Mouse (Mus musculus) kidney, postnatal 0 days (tissue): Measurements from ENCODE around the gene Shroom3. TPM values are rescaled to one million over a fixed set of nuclear protein-coding genes. Genes with fewer than 3 reads are reported as not detected.

Experiments
- ATAC-seq: fragments of 200-750 bp; cut with Nextera tagmentation; replicated peaks from 2 replicates; pipeline ENCODE4 v1.8.0; 2017; ENCODE audit warnings: low read depth, moderate number of reproducible peaks, moderate TSS enrichment, moderate library complexity; ENCODE audit not compliant: low FRiP score
- DNase-seq: peaks from one replicate; pipeline ENCODE4 v3.0.0-alpha.2; 2016; ENCODE audit warnings: low spot score
- H3K27ac ChIP-seq: fragments of 300-500 bp; sonication (generic); 2 replicates; pipeline ENCODE4 v1.5.1; 2014; ENCODE audit warnings: mild to moderate bottlenecking
- H3K27me3 ChIP-seq: fragments of 300-500 bp; sonication (generic); 2 replicates; pipeline ENCODE4 v1.6.1; 2014; ENCODE audit warnings: low read length, mixed read lengths; ENCODE audit not compliant: insufficient read depth
- H3K36me3 ChIP-seq: fragments of 300-500 bp; sonication (generic); 2 replicates; pipeline ENCODE4 v1.6.1; 2014; ENCODE audit warnings: low read length, mixed read lengths; ENCODE audit not compliant: insufficient read depth
- H3K4me1 ChIP-seq: fragments of 300-500 bp; sonication (generic); replicated peaks from 2 replicates; pipeline ENCODE4 v1.6.1; 2014; ENCODE audit warnings: antibody characterized with exemption, low read length, mixed read lengths; ENCODE audit not compliant: insufficient read depth
- H3K4me2 ChIP-seq: fragments of 300-500 bp; sonication (generic); 2 replicates; pipeline ENCODE4 v1.6.1; 2014; ENCODE audit warnings: mild to moderate bottlenecking, low read length, moderate library complexity, mixed read lengths
- H3K4me3 ChIP-seq: fragments of 300-500 bp; sonication (generic); replicated peaks from 2 replicates; pipeline ENCODE4 v1.5.1; 2014; ENCODE audit warnings: low read depth, low read length
- H3K9ac ChIP-seq: fragments of 300-500 bp; sonication (generic); 2 replicates; pipeline ENCODE4 v1.6.1; 2014; ENCODE audit warnings: low read depth, low read length
- H3K9me3 ChIP-seq: fragments of 300-500 bp; sonication (generic); replicated peaks from 2 replicates; pipeline ENCODE4 v1.6.1; 2016; ENCODE audit warnings: low read length, inconsistent platforms, mixed read lengths
- CTCF ChIP-seq: IDR thresholded peaks from 2 replicates; pipeline ENCODE4 v1.5.1; 2016; ENCODE audit warnings: antibody characterized with exemption, low read depth, mild to moderate bottlenecking, moderate library complexity
- WGBS: fragments of 180-500 bp; shearing (Covaris S2); extraction: QIAGEN DNeasy Blood & Tissue Kit; methylation state at CpG from one replicate; pipeline ENCODE4 v1.1.7; 2014; 5-methylcytosine and 5-hydroxymethylcytosine counted together
- polyA plus RNA-seq: library from polyadenylated mRNA; unstranded; fragments of >200 nt; fragmentation: Nextera tagmentation; extraction: Ambion mirVana; gene quantifications from 2 replicates; pipeline ENCODE4 v1.2.1, GENCODE M21; 2015

The Shroom3 gene
- polyA plus RNA-seq, 1 experiment from 2014 or later, result 6.7 TPM

DNA sequence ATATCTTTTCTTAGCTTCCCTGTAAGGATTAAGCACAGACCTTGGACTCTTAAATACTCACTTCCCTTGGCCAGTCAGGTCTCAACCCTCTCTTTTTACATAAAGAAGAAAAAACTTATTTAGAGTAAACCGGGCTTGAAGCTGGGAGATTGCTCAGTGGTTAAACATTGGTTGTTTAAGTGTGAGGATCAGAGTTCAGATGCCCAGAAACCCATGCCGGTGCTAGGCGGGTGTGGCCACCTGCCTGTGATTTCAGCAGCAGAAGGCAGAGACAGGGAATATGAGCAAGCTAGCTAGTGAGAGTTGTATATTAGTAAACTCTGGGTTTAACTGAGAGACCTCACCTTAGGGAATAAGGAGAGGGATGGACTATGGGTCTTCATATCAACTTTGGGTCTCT lies 131.4 kb downstream of the Shroom3 start:
- Histone ChIP-seq H3K27me3 (no peaks in the 10 kb centered on the region), H3K4me3 (no peak overlapping the region), H3K9me3 (no peaks in the 10 kb centered on the region), H3K4me2 (no peak overlapping the region), H3K36me3 (no peaks in the 10 kb centered on the region), H3K4me1 (peaks cover 16% of the 10 kb centered on the region), H3K9ac (no peak overlapping the region), H3K27ac (no peak overlapping the region)
- ATAC-seq (no peak), DNase-seq (no peak)
- no peak for TF ChIP-seq CTCF
- 80% methylated on average over 3 of the region's 3 CpGs for WGBS

GRCm38 (mm10) chr5:92817122-92817822 lies 134.0 kb downstream of the Shroom3 start:
- no peak overlapping the region for H3K4me3 ChIP-seq
- H3K27me3 ChIP-seq, result no peaks in the 10 kb centered on the region
- ATAC-seq, result no peak
- H3K9me3 ChIP-seq, result no peaks in the 10 kb centered on the region
- 57% methylated on average over 11 of the region's 11 CpGs for WGBS
- H3K4me1 ChIP-seq, result 0 out of 2 replicates have a peak, but pooled peaks cover 4% of the 10 kb centered on the region
- no peaks in the 10 kb centered on the region for H3K36me3 ChIP-seq
- no peak for DNase-seq
- no peak overlapping the region for H3K27ac ChIP-seq
- TF ChIP-seq CTCF, result no peak
- no peak overlapping the region for H3K4me2 ChIP-seq
- H3K9ac ChIP-seq, result no peak overlapping the region

DNA sequence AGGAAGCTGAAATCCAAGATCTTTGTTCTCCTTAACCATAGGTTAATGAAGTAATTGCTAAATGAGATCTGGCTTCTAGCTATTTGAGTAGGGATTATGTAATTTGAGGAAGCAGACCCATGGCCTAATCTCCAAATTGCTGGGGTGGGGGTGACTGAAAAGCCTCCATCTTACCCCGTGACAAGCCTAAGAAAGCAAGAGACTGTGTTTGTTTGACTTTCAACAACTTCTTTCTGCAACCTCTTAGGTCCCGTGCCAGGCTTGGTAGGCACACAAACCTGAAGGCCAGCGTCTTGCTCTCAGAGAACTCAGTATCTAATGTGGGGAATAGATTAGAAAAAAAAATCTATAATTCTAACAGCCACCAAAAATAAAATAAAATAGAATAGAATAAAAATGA lies 138.1 kb downstream of the Shroom3 start:
- TF ChIP-seq CTCF, result no peak
- Histone ChIP-seq H3K27me3 (no peaks in the 10 kb centered on the region), H3K4me3 (no peak overlapping the region), H3K27ac (no peak overlapping the region), H3K4me1 (0 out of 2 replicates have a peak, but pooled peaks cover under 1% of the 10 kb centered on the region), H3K9me3 (no peaks in the 10 kb centered on the region), H3K36me3 (no peaks in the 10 kb centered on the region), H3K9ac (no peak overlapping the region), H3K4me2 (no peak overlapping the region)
- DNase-seq (no peak), ATAC-seq (no peak)
- WGBS, result 77% methylated on average over 3 of the region's 3 CpGs

GRCm38 (mm10) chr5:92823495-92823894 lies 140.3 kb downstream of the Shroom3 start:
- Histone ChIP-seq H3K4me3 (no peak overlapping the region), H3K36me3 (no peaks in the 10 kb centered on the region), H3K4me1 (0 out of 2 replicates have a peak, but pooled peaks cover 3% of the 10 kb centered on the region), H3K27ac (no peak overlapping the region), H3K4me2 (no peak overlapping the region), H3K9ac (no peak overlapping the region), H3K27me3 (no peaks in the 10 kb centered on the region), H3K9me3 (no peaks in the 10 kb centered on the region)
- DNase-seq (no peak), ATAC-seq (no peak)
- WGBS, result 64% methylated on average over 7 of the region's 7 CpGs
- no peak for TF ChIP-seq CTCF

GRCm38 (mm10) chr5:92824304-92825009 lies 141.2 kb downstream of the Shroom3 start:
- Histone ChIP-seq H3K9me3 (no peaks in the 10 kb centered on the region), H3K27ac (no peak overlapping the region), H3K4me1 (0 out of 2 replicates have a peak, but pooled peaks cover 3% of the 10 kb centered on the region), H3K4me2 (no peak overlapping the region), H3K27me3 (no peaks in the 10 kb centered on the region), H3K9ac (no peak overlapping the region), H3K4me3 (no peak overlapping the region), H3K36me3 (no peaks in the 10 kb centered on the region)
- 65% methylated on average over 10 of the region's 10 CpGs for WGBS
- no peak for TF ChIP-seq CTCF
- DNase-seq (no peak), ATAC-seq (no peak)

DNA sequence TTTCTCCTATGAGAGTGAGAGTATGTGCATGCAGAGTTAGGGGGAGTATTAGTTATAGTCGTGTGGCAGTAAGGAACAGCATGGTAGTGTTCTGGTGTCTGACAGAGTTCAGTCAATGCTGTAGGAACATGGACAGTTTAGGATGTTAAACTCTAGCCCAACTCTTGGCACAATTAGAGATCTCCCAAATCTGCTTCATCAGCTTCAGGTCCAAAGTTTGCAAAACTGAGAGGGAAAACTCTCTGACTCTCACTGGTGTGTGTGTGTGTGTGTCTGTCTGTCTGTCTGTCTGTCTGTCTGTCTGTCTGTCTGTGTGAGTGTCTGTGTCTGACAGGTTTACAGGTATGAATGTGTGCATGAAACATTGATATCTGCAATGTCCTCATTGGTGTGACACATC lies 147.2 kb downstream of the Shroom3 start:
- Histone ChIP-seq H3K36me3 (no peaks in the 10 kb centered on the region), H3K27ac (no peak overlapping the region), H3K9ac (no peak overlapping the region), H3K27me3 (no peaks in the 10 kb centered on the region), H3K4me2 (no peak overlapping the region), H3K4me1 (peaks cover 7% of the 10 kb centered on the region; the same call in 1 of the 2 replicates), H3K9me3 (no peaks in the 10 kb centered on the region), H3K4me3 (no peak overlapping the region)
- no peak for TF ChIP-seq CTCF
- ATAC-seq (no peak), DNase-seq (no peak)
- WGBS, result 55% methylated on average over 1 of the region's 1 CpGs
